Mouse (Mus musculus): ENCODE results near the gene Fbxo27. TPM values are rescaled to one million over a fixed set of nuclear protein-coding genes. Genes with fewer than 3 reads are reported as not detected.

Gene Fbxo27
- total and polyA plus RNA-seq, 3 experiments = not detected

GRCm38 (mm10) chr7:28714667-28715066 is 22.0 kb downstream of the Fbxo27 start:
- Histone ChIP-seq H3K4me3 (ENCODE audit: low read depth, low read length) (no peak overlapping the region), H3K27me3 (ENCODE audit: insufficient read depth, low read length) (no peaks in the 10 kb centered on the region; the same call in 1 of the 2 replicates), H3K4me1 (ENCODE audit: insufficient read depth, low read depth, low read length) (no peaks in the 10 kb centered on the region), H3K36me3 (replicated peaks) (no peaks in the 10 kb centered on the region), H3K9me3 (replicated peaks) (no peaks in the 10 kb centered on the region)
- no peak for ATAC-seq (ENCODE audit: extremely low read depth, insufficient number of reproducible peaks, low FRiP score, poor library complexity, severe bottlenecking)
- no peak for DNase-seq (ENCODE audit: low spot score)
- TF ChIP-seq POLR2AphosphoS5 (IDR thresholded peaks at IDR 0.05; ENCODE audit: insufficient replicate concordance, low read depth, low read length) (no peak), GATA1 (IDR thresholded peaks at IDR 0.05; ENCODE audit: borderline replicate concordance, low read length) (no peak), TAL1 (conservative IDR thresholded peaks at IDR 0.05; ENCODE audit: low read depth, low read length) (no peak), CTCF (IDR thresholded peaks at IDR 0.05; ENCODE audit: low read depth, low read length) (no peak), GATA2 (IDR thresholded peaks at IDR 0.05; ENCODE audit: borderline replicate concordance, low read depth, low read length) (no peak)

DNA sequence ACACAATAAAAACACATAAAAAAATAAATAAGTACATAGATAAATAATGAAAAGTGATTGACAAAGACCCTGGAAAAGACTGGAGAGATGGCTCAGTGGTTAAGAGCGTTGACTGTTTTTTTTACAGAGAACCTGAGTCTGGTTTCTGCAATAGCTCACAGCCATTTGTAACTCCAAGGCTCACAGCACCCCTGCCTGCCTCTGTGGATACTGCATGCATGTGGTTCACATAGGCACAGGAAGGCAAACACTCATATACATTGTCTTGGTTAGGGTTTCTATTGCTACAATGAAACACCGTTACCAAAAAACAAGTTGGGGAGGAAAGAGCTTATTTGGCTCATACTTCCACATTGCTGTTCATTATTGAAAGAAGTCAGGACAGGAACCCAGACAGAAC is 22.9 kb downstream of the Fbxo27 start:
- DNase-seq (ENCODE audit: low spot score) = no peak
- ATAC-seq (ENCODE audit: extremely low read depth, insufficient number of reproducible peaks, low FRiP score, poor library complexity, severe bottlenecking) = no peak
- Histone ChIP-seq H3K4me3 (ENCODE audit: low read depth, low read length) (no peak overlapping the region), H3K27me3 (ENCODE audit: insufficient read depth, low read length) (no peaks in the 10 kb centered on the region; the same call in 1 of the 2 replicates), H3K4me1 (ENCODE audit: insufficient read depth, low read depth, low read length) (no peaks in the 10 kb centered on the region), H3K36me3 (replicated peaks) (no peaks in the 10 kb centered on the region), H3K9me3 (replicated peaks) (no peaks in the 10 kb centered on the region)
- TF ChIP-seq CTCF (IDR thresholded peaks at IDR 0.05; ENCODE audit: low read depth, low read length) (no peak), POLR2AphosphoS5 (IDR thresholded peaks at IDR 0.05; ENCODE audit: insufficient replicate concordance, low read depth, low read length) (no peak), GATA1 (IDR thresholded peaks at IDR 0.05; ENCODE audit: borderline replicate concordance, low read length) (no peak), GATA2 (IDR thresholded peaks at IDR 0.05; ENCODE audit: borderline replicate concordance, low read depth, low read length) (no peak), TAL1 (conservative IDR thresholded peaks at IDR 0.05; ENCODE audit: low read depth, low read length) (no peak)

DNA sequence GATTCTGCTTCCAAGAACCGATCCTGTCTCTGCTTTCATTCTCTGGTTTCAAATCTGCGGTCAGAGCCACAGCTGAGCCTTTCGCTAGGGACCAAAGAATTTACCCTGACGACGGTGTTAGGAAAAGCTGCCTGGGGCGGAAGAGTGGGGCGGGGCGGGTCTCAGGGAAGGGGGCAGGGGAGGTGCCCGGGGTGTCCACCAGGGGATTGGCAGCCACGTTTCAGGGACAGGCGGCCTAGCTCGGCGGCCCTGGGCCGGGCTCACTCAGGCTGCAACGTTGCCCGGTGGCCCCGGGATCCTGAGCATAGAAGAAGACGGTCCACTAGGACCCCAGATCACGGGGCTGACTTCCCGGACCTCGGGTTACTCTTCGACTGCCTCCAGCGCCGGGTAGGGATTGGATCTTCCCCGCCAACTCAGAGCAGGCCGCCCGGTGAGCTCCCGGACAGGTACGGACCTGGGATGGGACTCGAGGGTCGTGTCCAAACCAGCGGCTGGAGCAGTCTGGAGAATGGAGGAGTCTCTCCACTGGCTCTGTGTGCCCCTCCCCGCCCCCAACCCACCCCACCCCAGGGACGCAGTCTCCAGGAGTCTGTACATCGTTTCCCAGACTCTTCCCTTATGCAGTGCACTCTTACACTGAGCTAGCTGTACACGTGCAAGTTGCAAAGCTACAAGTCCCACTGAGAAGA is 24.1 kb downstream of the Fbxo27 start, which contains the start of gene Fbxo17:
Fbxo17 (plus strand) TSS at position 215 of the 692 bp plus-strand sequence.
- H3K36me3 ChIP-seq (replicated peaks) = no peaks in the 10 kb centered on the region
- no peaks in the 10 kb centered on the region; the same call in 1 of the 2 replicates for H3K27me3 ChIP-seq (ENCODE audit: insufficient read depth, low read length)
- TF ChIP-seq CTCF (IDR thresholded peaks at IDR 0.05; ENCODE audit: low read depth, low read length) = no peak
- TF ChIP-seq GATA2 (IDR thresholded peaks at IDR 0.05; ENCODE audit: borderline replicate concordance, low read depth, low read length) = no peak
- no peak for TF ChIP-seq GATA1 (IDR thresholded peaks at IDR 0.05; ENCODE audit: borderline replicate concordance, low read length)
- no peak for TF ChIP-seq TAL1 (conservative IDR thresholded peaks at IDR 0.05; ENCODE audit: low read depth, low read length)
- no peak for TF ChIP-seq POLR2AphosphoS5 (IDR thresholded peaks at IDR 0.05; ENCODE audit: insufficient replicate concordance, low read depth, low read length)
- no peaks in the 10 kb centered on the region for H3K4me1 ChIP-seq (ENCODE audit: insufficient read depth, low read depth, low read length)
- DNase-seq (ENCODE audit: low spot score) = no peak
- no peak within 1 kb of the TSS for H3K4me3 ChIP-seq (ENCODE audit: low read depth, low read length)
- no peak for ATAC-seq (ENCODE audit: extremely low read depth, insufficient number of reproducible peaks, low FRiP score, poor library complexity, severe bottlenecking)
- no peaks in the 10 kb centered on the region for H3K9me3 ChIP-seq (replicated peaks)

GRCm38 (mm10) chr7:28717726-28718125 is 25.1 kb downstream of the Fbxo27 start:
- Histone ChIP-seq H3K27me3 (ENCODE audit: insufficient read depth, low read length) (no peaks in the 10 kb centered on the region; the same call in 1 of the 2 replicates), H3K4me3 (ENCODE audit: low read depth, low read length) (no peak overlapping the region), H3K36me3 (replicated peaks) (no peaks in the 10 kb centered on the region), H3K4me1 (ENCODE audit: insufficient read depth, low read depth, low read length) (no peaks in the 10 kb centered on the region), H3K9me3 (replicated peaks) (no peaks in the 10 kb centered on the region)
- DNase-seq (ENCODE audit: low spot score) (no peak), ATAC-seq (ENCODE audit: extremely low read depth, insufficient number of reproducible peaks, low FRiP score, poor library complexity, severe bottlenecking) (no peak)
- no peak for TF ChIP-seq POLR2AphosphoS5 (IDR thresholded peaks at IDR 0.05; ENCODE audit: insufficient replicate concordance, low read depth, low read length)
- no peak for TF ChIP-seq GATA1 (IDR thresholded peaks at IDR 0.05; ENCODE audit: borderline replicate concordance, low read length)
- TF ChIP-seq GATA2 (IDR thresholded peaks at IDR 0.05; ENCODE audit: borderline replicate concordance, low read depth, low read length) = no peak
- no peak for TF ChIP-seq CTCF (IDR thresholded peaks at IDR 0.05; ENCODE audit: low read depth, low read length)
- no peak for TF ChIP-seq TAL1 (conservative IDR thresholded peaks at IDR 0.05; ENCODE audit: low read depth, low read length)

DNA sequence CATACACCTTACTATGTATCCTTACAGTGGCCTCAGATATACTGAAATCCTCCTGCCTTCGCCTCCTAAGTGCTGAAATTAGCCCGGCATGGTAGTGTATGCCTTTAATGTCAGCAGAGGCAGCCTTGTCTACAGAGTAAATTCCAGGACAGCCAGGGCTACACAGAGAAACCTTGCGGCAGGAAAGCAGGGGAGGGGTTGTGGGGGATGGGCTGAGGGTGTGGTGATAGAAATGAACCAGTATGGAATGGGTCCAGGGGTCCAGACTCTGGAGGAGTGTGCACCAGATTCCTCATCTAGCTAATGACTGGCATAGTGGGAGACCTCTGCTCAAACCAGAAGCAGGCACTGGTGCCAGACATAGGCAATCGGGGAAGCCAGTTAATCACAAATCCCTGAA is 26.5 kb downstream of the Fbxo27 start:
- no peaks in the 10 kb centered on the region; the same call in 1 of the 2 replicates for H3K27me3 ChIP-seq (ENCODE audit: insufficient read depth, low read length)
- no peaks in the 10 kb centered on the region for H3K9me3 ChIP-seq (replicated peaks)
- no peak overlapping the region for H3K4me3 ChIP-seq (ENCODE audit: low read depth, low read length)
- ATAC-seq (ENCODE audit: extremely low read depth, insufficient number of reproducible peaks, low FRiP score, poor library complexity, severe bottlenecking) (no peak), DNase-seq (ENCODE audit: low spot score) (no peak)
- no peak for TF ChIP-seq CTCF (IDR thresholded peaks at IDR 0.05; ENCODE audit: low read depth, low read length)
- no peak for TF ChIP-seq POLR2AphosphoS5 (IDR thresholded peaks at IDR 0.05; ENCODE audit: insufficient replicate concordance, low read depth, low read length)
- no peak for TF ChIP-seq GATA2 (IDR thresholded peaks at IDR 0.05; ENCODE audit: borderline replicate concordance, low read depth, low read length)
- TF ChIP-seq GATA1 (IDR thresholded peaks at IDR 0.05; ENCODE audit: borderline replicate concordance, low read length) = no peak
- TF ChIP-seq TAL1 (conservative IDR thresholded peaks at IDR 0.05; ENCODE audit: low read depth, low read length) = no peak
- no peaks in the 10 kb centered on the region for H3K4me1 ChIP-seq (ENCODE audit: insufficient read depth, low read depth, low read length)
- H3K36me3 ChIP-seq (replicated peaks) = no peaks in the 10 kb centered on the region

GRCm38 (mm10) chr7:28719650-28720049 is 27.0 kb downstream of the Fbxo27 start:
- Histone ChIP-seq H3K9me3 (replicated peaks) (peaks cover 2% of the 10 kb centered on the region), H3K36me3 (replicated peaks) (no peaks in the 10 kb centered on the region), H3K4me1 (ENCODE audit: insufficient read depth, low read depth, low read length) (no peaks in the 10 kb centered on the region), H3K27me3 (ENCODE audit: insufficient read depth, low read length) (no peaks in the 10 kb centered on the region; the same call in 1 of the 2 replicates), H3K4me3 (ENCODE audit: low read depth, low read length) (no peak overlapping the region)
- no peak for ATAC-seq (ENCODE audit: extremely low read depth, insufficient number of reproducible peaks, low FRiP score, poor library complexity, severe bottlenecking)
- TF ChIP-seq GATA1 (IDR thresholded peaks at IDR 0.05; ENCODE audit: borderline replicate concordance, low read length) = no peak
- no peak for TF ChIP-seq TAL1 (conservative IDR thresholded peaks at IDR 0.05; ENCODE audit: low read depth, low read length)
- no peak for TF ChIP-seq CTCF (IDR thresholded peaks at IDR 0.05; ENCODE audit: low read depth, low read length)
- TF ChIP-seq POLR2AphosphoS5 (IDR thresholded peaks at IDR 0.05; ENCODE audit: insufficient replicate concordance, low read depth, low read length) = no peak
- no peak for TF ChIP-seq GATA2 (IDR thresholded peaks at IDR 0.05; ENCODE audit: borderline replicate concordance, low read depth, low read length)
- DNase-seq (ENCODE audit: low spot score) = no peak
